Mouse (Mus musculus) spleen, postnatal 36 days (tissue): ENCODE data around the gene Dhx35.

Experiments
- DNase-seq, 2 experiments: peaks; one replicate each; pipeline ENCODE4 v3.0.0; 2022; ENCODE audit warnings: low spot score in 2 of 2, mixed read lengths in 1 of 2

Gene Dhx35

DNA sequence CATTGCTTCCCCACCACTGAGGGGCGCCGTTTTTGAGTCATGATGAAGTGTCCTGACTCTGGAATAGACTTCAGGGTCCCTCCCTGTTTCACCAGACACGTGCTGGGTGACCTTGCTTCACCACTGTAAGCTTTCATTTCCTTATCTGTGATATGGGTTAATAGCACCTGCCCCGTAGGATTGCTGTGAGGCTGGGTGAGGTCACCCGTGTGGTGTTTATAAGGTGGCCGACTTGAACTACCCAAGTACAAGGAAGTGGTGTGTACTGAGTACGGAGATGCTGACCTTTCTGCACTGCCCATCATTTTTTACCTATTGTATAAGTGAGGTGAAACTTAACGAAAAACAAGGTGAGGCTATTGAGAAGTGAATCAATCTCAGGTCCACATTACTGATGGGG, 9.0 kb downstream of the Dhx35 start:
- no peak for DNase-seq

- DNase-seq, result no peak
Observed at GRCm38 (mm10) chr2:158815686-158816085, 21.1 kb downstream of the Dhx35 start.

- no peak for DNase-seq
Observed at GRCm38 (mm10) chr2:158816239-158816638, 21.6 kb downstream of the Dhx35 start.

- no peak for DNase-seq
Observed at GRCm38 (mm10) chr2:158817708-158818107, 23.1 kb downstream of the Dhx35 start.

DNA sequence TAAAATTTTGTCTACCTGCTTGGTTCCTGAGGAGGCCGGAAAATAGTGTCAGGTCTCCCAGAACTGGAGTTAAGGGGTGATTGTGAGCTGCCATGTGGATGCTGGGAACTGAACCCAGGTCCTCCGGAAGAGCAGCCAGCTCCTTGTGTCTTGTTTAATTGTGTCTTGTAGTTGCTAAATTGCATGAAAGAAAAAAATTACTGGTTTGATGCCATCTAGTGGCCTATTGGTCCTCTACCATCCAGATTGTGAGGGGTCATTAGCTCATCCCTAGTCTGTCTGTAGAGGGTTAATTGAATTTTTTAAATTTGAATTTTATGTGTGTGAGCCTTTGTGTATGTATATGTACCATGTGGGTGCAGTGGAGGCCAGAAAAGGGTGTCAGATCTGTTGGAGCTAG, 33.5 kb downstream of the Dhx35 start:
- DNase-seq, result no peak

GRCm38 (mm10) chr2:158829746-158830145, 35.1 kb downstream of the Dhx35 start:
- DNase-seq, result no peak

- DNase-seq, result no peak
Observed at GRCm38 (mm10) chr2:158833221-158833620, 38.6 kb downstream of the Dhx35 start.

DNA sequence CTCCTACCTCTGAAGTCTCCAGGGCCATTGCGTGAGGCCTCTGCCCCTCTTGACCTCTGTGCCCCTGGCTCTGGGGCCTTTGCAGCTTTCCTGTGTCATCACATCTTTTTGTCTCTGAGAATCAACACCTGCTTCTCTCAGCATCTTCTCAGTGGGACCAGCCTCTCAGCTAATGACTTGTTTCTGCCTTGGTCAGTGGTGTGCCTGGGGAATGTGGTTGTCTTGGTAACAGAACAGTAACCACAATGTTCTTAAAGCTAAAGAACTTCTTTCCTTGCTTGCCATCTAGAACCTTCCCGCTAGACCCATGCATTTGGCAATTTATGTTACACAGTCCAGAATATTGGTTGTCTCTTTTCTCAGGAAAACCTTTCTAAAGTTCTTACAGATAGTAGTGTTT, 39.0 kb downstream of the Dhx35 start:
- DNase-seq, result no peak

- no peak for DNase-seq
Observed at GRCm38 (mm10) chr2:158843287-158843686, 48.7 kb downstream of the Dhx35 start.

- DNase-seq, result no peak
Observed at GRCm38 (mm10) chr2:158845031-158845430, 50.4 kb downstream of the Dhx35 start.

DNA sequence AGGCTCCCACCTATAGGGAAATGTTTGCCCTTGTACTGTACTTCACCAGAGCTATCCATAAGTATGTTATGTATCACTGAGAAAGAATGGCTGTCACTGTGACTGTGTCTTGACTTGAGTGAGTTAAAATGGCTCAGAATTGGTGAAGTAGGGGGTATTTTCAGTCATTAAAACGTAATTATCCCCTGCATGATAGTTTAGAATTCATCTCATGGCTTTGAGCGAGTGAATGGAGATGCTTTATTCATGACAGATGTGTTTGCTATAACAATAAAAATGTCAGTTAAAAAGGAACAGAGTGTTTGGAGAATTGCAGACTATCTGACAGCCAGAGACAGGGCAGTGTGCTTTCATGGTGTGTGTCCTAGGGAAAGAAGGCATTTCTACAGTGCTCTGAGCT, 51.6 kb downstream of the Dhx35 start:
- DNase-seq, result no peak

DNA sequence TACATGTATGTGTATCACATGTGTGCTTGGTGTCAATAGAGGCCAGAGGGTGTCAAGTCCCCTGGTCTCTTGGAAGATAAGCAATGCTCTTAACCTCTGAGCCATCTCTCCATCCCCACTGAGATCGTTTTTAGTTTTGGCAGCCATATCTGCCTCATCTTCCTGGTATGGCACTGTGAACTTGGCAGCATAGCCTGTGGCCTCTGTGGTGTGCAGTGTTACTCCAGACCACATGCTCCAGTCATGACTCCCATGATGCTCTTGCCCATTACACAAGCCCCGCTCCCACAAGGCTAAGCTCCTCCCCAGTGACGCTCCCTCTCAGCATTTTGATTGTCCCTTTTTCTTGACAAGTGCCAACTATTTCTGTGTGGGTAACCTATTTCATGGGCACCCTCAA, 53.4 kb downstream of the Dhx35 start:
- DNase-seq, result no peak

DNA sequence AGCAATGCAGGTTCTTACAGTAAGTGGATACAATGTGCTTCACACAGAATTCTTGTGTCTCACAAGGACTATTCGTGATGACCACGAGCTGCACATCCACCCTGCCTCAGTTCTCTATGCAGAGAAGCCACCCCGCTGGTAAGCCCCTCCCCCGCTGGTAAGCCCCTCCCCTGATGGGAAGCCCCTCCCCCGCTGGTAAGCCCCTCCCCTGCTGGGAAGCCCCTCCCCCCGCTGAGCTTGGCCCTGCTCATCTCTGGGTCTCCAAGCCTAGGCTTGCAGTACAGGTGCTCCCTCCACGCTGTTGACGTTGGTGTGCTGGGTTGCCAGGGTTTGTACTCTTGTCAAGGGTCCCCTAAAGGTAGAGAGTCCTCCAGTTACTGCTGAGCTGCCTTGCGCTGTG, 54.8 kb downstream of the Dhx35 start:
- DNase-seq, result no peak

DNA sequence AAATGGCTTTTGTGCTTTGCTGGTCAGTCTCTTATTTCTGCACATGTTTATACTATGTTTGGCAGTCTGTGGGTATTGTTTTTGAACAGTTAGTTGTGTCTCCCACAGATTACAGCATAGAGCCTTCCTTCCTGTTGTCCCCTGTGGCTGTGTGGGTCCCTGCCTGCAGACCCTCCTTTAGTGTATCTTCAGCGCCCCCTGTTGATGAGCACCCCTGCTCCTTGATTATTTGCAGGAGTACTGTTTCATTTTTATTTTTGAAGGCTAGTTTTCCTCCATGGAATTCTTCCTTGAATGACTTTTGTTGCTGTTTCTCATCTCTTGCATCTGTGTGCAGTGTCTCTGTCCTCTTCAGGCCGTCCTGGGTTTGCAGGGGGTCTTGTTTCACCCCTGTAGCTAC, 58.0 kb downstream of the Dhx35 start:
- DNase-seq, result peak; percentile 22 to 24

- DNase-seq, result no peak
Observed at GRCm38 (mm10) chr2:158856896-158857499, 62.4 kb downstream of the Dhx35 start.

GRCm38 (mm10) chr2:158857579-158857978, 63.0 kb downstream of the Dhx35 start:
- no peak for DNase-seq

DNA sequence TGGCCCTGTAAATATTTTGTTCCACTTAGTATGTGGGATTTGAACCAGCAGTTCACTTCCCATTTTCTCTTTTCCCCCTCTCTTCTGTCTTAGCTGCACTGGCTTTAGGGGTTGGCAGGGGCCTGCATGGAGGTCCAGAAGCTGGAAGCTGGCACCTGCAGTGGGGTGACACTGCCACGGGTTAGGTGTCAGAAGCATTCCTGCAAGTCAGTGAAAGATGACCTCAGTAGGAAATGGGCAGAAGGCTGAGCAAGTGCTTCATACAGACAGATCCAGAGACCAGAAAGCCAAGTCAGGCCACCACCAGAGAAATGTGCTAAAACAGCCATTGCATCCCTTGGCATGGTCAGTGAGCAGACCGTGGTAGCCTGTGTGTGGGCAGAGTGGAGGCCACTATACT, 66.5 kb downstream of the Dhx35 start:
- DNase-seq, result no peak

- peak; percentile 22 to 25 for DNase-seq
Observed at GRCm38 (mm10) chr2:158863341-158864125, 68.9 kb downstream of the Dhx35 start.

DNA sequence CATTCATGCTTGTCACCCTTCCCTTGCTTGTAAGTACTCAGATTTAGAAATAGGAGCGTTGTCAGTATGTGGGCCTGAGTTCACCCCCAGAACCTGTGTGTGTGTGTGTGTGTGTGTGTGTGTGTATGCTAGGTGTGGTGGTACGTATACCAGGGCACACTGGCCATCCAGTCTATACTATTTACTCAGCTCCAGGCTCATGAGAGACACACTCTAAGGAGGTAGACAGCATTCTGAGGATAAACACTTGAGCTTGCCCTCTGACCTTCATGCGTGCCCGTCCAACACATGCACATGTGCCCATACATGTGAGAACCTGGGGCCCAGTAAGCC, 69.5 kb downstream of the Dhx35 start:
- no peak for DNase-seq

- DNase-seq, result peak; percentile 44 to 50
Observed at GRCm38 (mm10) chr2:158865358-158865757, 70.8 kb downstream of the Dhx35 start.

DNA sequence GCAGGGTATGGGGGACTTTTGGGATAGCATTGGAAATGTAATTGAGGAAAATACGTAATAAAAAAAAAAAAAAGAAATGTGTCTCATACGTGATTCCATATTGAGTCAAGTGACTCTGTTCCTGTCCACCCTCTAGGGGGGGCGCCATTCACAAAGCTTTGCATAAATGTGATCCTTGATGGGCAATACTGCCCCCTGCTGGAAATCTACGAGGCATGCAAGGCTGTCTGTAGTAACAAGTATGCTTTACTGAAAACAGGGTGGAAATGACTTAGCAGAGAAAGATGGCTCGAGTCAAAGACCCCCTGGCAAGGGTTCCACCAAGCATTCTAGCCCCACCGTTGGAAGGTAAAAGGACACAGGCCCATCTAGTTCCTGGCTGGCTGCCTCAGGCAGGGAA, 92.0 kb downstream of the Dhx35 start:
- DNase-seq, result peak in 1 of 2 experiments; percentile 15

DNA sequence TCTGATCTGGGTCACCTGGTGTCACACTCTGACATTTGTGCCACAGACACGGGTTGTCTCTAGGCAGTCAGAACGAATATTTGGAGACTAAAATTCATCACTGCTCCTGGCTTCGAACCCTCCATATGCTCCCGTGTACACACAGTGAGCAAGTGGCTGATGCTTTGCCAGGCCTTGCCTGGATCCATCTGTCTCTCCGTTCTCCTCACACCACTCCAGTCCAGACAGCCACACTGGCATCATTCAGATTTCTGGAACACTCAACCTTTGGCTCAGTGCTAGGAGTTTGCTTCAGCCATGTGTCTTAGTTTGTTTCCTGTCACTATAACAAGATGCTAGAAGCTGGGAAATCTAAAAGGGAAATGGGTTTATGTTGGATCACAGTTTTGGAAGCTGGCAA, 93.9 kb downstream of the Dhx35 start:
- DNase-seq, result no peak

- DNase-seq, result no peak
Observed at GRCm38 (mm10) chr2:158889201-158889600, 94.6 kb downstream of the Dhx35 start.

DNA sequence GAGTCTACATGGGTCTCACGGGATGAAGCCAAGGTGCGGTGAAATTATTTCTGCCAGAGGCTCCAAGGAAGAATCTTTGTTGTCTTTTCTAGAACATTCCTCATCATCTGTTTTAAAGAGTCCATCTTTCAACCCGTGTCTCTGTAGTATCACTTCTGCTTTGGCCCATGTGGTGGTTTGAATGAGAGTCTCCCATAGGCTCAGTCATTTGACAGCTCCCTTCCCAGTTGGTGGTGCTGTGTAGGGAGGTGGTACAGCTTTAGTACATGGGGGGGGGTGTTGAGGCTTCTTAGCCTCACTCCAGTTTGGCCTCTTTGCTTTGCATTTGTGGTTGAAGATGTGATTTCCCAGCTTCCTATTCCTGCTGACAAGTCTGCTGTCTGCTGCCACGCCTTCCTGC, 96.7 kb downstream of the Dhx35 start:
- no peak for DNase-seq
